Mouse (Mus musculus): ENCODE measurements around the gene Myom1. TPM values are rescaled to one million over a fixed set of nuclear protein-coding genes. Genes with fewer than 3 reads are reported as not detected.

Myom1 gene
- polyA plus RNA-seq, 1 experiment = not detected

- Histone ChIP-seq H3K4me1 (ENCODE audit: control insufficient read depth) (peaks cover 40% of the 10 kb centered on the region), H3K36me3 (ENCODE audit: control insufficient read depth) (peaks cover 34% of the 10 kb centered on the region), H3K9me3 (ENCODE audit: control insufficient read depth, low read length) (no peaks in the 10 kb centered on the region), H3K27me3 (ENCODE audit: control insufficient read depth) (no peaks in the 10 kb centered on the region), H3K4me3 (replicated peaks) (peak overlapping the region; percentile 95)
- TF ChIP-seq TAL1 (IDR thresholded peaks at IDR 0.05; ENCODE audit: low read length) = no peak
- TF ChIP-seq GATA1 (IDR thresholded peaks at IDR 0.05; ENCODE audit: low read length) = no peak
Observed at GRCm38 (mm10) chr17:71000255-71000654, 2.2 kb upstream of the Myom1 start.

GRCm38 (mm10) chr17:71001067-71001466, 1.4 kb upstream of the Myom1 start:
- H3K4me3 ChIP-seq (replicated peaks) = peak overlapping the region; percentile 95
- H3K27me3 ChIP-seq (ENCODE audit: control insufficient read depth) = no peaks in the 10 kb centered on the region
- no peaks in the 10 kb centered on the region for H3K9me3 ChIP-seq (ENCODE audit: control insufficient read depth, low read length)
- H3K4me1 ChIP-seq (ENCODE audit: control insufficient read depth) = peaks cover 40% of the 10 kb centered on the region
- TF ChIP-seq GATA1 (IDR thresholded peaks at IDR 0.05; ENCODE audit: low read length) (no peak), TAL1 (IDR thresholded peaks at IDR 0.05; ENCODE audit: low read length) (no peak)
- peaks cover 26% of the 10 kb centered on the region for H3K36me3 ChIP-seq (ENCODE audit: control insufficient read depth)

- H3K36me3 ChIP-seq (ENCODE audit: control insufficient read depth) = peaks cover 20% of the 10 kb centered on the region
- H3K4me1 ChIP-seq (ENCODE audit: control insufficient read depth) = peaks cover 40% of the 10 kb centered on the region
- H3K4me3 ChIP-seq (replicated peaks) = peak overlapping the region; percentile 95
- TF ChIP-seq TAL1 (IDR thresholded peaks at IDR 0.05; ENCODE audit: low read length) (no peak), GATA1 (IDR thresholded peaks at IDR 0.05; ENCODE audit: low read length) (no peak)
- no peaks in the 10 kb centered on the region for H3K27me3 ChIP-seq (ENCODE audit: control insufficient read depth)
- H3K9me3 ChIP-seq (ENCODE audit: control insufficient read depth, low read length) = no peaks in the 10 kb centered on the region
Observed at GRCm38 (mm10) chr17:71001699-71002080, 743 bp upstream of the Myom1 start.

GRCm38 (mm10) chr17:71002744-71003094, 286 bp downstream of the Myom1 start, which contains the start of gene Myl12a:
Myl12a (minus strand) TSS chr17:71002878.
- no peak for TF ChIP-seq TAL1 (IDR thresholded peaks at IDR 0.05; ENCODE audit: low read length)
- TF ChIP-seq GATA1 (IDR thresholded peaks at IDR 0.05; ENCODE audit: low read length) = no peak
- no peaks in the 10 kb centered on the region for H3K9me3 ChIP-seq (ENCODE audit: control insufficient read depth, low read length)
- peaks cover 40% of the 10 kb centered on the region for H3K4me1 ChIP-seq (ENCODE audit: control insufficient read depth)
- no peaks in the 10 kb centered on the region for H3K27me3 ChIP-seq (ENCODE audit: control insufficient read depth)
- peaks cover 15% of the 10 kb centered on the region for H3K36me3 ChIP-seq (ENCODE audit: control insufficient read depth)
- peak within 1 kb of the TSS; percentile 95 for H3K4me3 ChIP-seq (replicated peaks)

- TF ChIP-seq GATA1 (IDR thresholded peaks at IDR 0.05; ENCODE audit: low read length) (no peak), TAL1 (IDR thresholded peaks at IDR 0.05; ENCODE audit: low read length) (no peak)
- Histone ChIP-seq H3K9me3 (ENCODE audit: control insufficient read depth, low read length) (no peaks in the 10 kb centered on the region), H3K27me3 (ENCODE audit: control insufficient read depth) (no peaks in the 10 kb centered on the region), H3K4me1 (ENCODE audit: control insufficient read depth) (peaks cover 36% of the 10 kb centered on the region), H3K36me3 (ENCODE audit: control insufficient read depth) (peaks cover 15% of the 10 kb centered on the region), H3K4me3 (replicated peaks) (peak overlapping the region; percentile 95)
Observed at GRCm38 (mm10) chr17:71003112-71003511, 679 bp downstream of the Myom1 start.

GRCm38 (mm10) chr17:71003721-71004120, 1.3 kb downstream of the Myom1 start:
- H3K4me3 ChIP-seq (replicated peaks) = no peak overlapping the region
- H3K9me3 ChIP-seq (ENCODE audit: control insufficient read depth, low read length) = no peaks in the 10 kb centered on the region
- peaks cover 12% of the 10 kb centered on the region for H3K36me3 ChIP-seq (ENCODE audit: control insufficient read depth)
- H3K27me3 ChIP-seq (ENCODE audit: control insufficient read depth) = no peaks in the 10 kb centered on the region
- H3K4me1 ChIP-seq (ENCODE audit: control insufficient read depth) = peaks cover 32% of the 10 kb centered on the region
- TF ChIP-seq TAL1 (IDR thresholded peaks at IDR 0.05; ENCODE audit: low read length) (no peak), GATA1 (IDR thresholded peaks at IDR 0.05; ENCODE audit: low read length) (no peak)

- H3K9me3 ChIP-seq (ENCODE audit: control insufficient read depth, low read length) = no peaks in the 10 kb centered on the region
- H3K27me3 ChIP-seq (ENCODE audit: control insufficient read depth) = no peaks in the 10 kb centered on the region
- H3K4me3 ChIP-seq (replicated peaks) = no peak overlapping the region
- TF ChIP-seq TAL1 (IDR thresholded peaks at IDR 0.05; ENCODE audit: low read length) = no peak
- peaks cover 30% of the 10 kb centered on the region for H3K4me1 ChIP-seq (ENCODE audit: control insufficient read depth)
- peaks cover 9% of the 10 kb centered on the region for H3K36me3 ChIP-seq (ENCODE audit: control insufficient read depth)
Observed at GRCm38 (mm10) chr17:71004186-71004960, 1.9 kb downstream of the Myom1 start.

- H3K4me1 ChIP-seq (ENCODE audit: control insufficient read depth) = peaks cover 17% of the 10 kb centered on the region
- no peak overlapping the region for H3K4me3 ChIP-seq (replicated peaks)
- no peak for TF ChIP-seq GATA1 (IDR thresholded peaks at IDR 0.05; ENCODE audit: low read length)
- TF ChIP-seq TAL1 (IDR thresholded peaks at IDR 0.05; ENCODE audit: low read length) = no peak
- H3K9me3 ChIP-seq (ENCODE audit: control insufficient read depth, low read length) = peaks cover 3% of the 10 kb centered on the region
- H3K36me3 ChIP-seq (ENCODE audit: control insufficient read depth) = no peaks in the 10 kb centered on the region
- H3K27me3 ChIP-seq (ENCODE audit: control insufficient read depth) = no peaks in the 10 kb centered on the region
Observed at GRCm38 (mm10) chr17:71006976-71007375, 4.5 kb downstream of the Myom1 start.

- H3K27me3 ChIP-seq (ENCODE audit: control insufficient read depth) = no peaks in the 10 kb centered on the region
- TF ChIP-seq GATA1 (IDR thresholded peaks at IDR 0.05; ENCODE audit: low read length) (no peak), TAL1 (IDR thresholded peaks at IDR 0.05; ENCODE audit: low read length) (no peak)
- H3K4me3 ChIP-seq (replicated peaks) = no peak overlapping the region
- H3K9me3 ChIP-seq (ENCODE audit: control insufficient read depth, low read length) = peaks cover 3% of the 10 kb centered on the region
- no peaks in the 10 kb centered on the region for H3K36me3 ChIP-seq (ENCODE audit: control insufficient read depth)
- H3K4me1 ChIP-seq (ENCODE audit: control insufficient read depth) = peaks cover 5% of the 10 kb centered on the region
Observed at GRCm38 (mm10) chr17:71008676-71009075, 6.2 kb downstream of the Myom1 start.

Data from erythroblast, embryonic 14.5 days (primary cell).